Mouse (Mus musculus) spleen, postnatal 0 days (tissue): Measurements from ENCODE around the gene Gm26558. TPM values are rescaled to one million over a fixed set of nuclear protein-coding genes. Genes with fewer than 3 reads are reported as not detected.

Experiments
- polyA plus RNA-seq: library from polyadenylated mRNA; unstranded; fragments of >200 nt; fragmentation: Nextera tagmentation; extraction: Ambion mirVana; gene quantifications from 2 replicates; pipeline ENCODE4 v1.2.1, GENCODE M21; 2015

Gene Gm26558
- polyA plus RNA-seq, result 2.3 and 2.8 TPM in 2 replicates

DNA sequence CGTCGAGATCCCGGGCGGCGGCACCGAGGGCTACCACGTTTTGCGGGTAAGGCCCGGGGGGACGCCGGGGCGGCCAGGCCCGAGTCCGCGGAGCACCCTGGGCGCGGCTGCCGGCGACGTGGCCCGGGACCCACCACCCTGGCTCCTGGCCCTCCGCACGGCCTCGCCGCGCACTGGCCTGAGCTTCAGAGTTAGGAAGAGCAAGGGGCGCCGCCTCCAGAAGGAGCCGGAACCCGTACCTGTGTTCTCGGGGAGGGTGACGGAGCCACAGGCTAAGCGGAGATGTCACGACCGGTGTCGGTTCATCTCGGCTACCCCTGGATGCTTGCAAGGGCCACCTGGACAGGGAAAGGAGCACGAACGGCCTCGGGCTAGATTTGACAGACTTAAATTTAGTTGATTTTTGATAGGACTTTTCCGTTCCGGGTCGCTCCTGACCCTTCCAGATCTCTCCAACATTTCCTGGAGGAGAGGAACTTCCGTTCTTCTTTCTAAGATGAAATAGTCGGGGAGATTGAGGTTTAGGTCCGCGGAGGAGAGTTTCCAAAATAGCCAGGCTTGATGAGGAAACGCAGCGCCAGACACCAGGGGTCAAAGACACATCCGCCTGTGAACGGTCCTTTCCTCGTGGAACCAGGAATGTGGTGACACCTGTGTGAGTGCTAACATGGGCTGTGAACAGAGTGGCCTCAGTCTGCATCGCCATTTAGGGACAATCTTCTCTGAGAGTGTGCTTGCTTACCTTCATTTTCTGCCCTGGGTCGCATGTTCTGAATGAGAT lies at the start of gene Gm26558:
TSS of gene Gm26558 (minus strand) at position 394 of the 781 bp plus-strand sequence.

DNA sequence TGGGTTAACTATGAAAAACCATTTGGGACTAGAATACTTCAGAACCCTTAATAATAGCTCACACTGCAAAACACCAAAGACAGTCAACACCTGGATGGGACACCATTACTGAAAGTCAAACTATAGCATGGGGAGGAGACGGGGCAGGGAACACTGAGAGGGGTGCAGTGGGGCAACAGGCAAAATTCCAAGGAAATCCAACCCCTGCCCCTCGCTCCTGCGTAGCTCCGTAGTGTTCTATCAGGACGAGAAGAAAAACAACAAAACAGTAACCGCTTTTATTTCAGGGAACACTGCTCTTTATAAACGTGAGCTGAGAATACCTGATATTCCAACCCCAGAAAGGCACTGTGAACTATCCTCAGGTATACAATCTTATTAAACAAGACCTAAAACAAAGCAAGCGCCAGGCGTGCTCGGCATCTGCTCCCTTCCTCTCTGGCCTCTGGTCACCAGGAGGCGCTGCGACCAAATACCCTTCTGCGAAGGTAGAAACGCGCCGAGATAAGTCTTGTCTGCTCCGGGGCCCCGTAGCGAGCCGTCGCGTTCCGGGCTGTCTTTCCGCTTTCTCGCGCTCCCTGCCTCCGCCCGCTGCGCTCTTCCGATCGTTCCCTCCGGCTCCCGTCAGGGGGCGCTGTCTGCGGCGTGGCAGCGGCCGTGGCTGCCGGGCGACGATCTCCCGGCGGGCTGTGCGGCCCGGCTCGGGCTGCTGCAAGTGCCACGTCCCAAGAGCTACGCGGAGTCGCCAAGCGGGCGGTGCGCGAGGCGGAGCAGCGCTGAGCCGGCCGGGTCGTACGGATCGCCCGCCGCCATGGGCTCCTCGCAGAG lies 807 bp downstream of the Gm26558 start, which contains the start of gene Gorasp2:
TSS of gene Gorasp2 (plus strand) at position 690 of the 828 bp plus-strand sequence.

Other genes with a start within 250 kb of the Gm26558 start
- 0.07 and 0.12 TPM in 2 replicates for gene Sp5, start 187.2 kb downstream of the Gm26558 start, polyA plus RNA-seq
- gene Erich2, start 153.3 kb downstream of the Gm26558 start, polyA plus RNA-seq, result 0.27 TPM in 1 of 2 replicates, not detected in the other
- gene Gad1, start 109.0 kb downstream of the Gm26558 start, polyA plus RNA-seq, result 0.07 and 0.08 TPM in 2 replicates
- 54.5 and 59.7 TPM in 2 replicates for gene Gorasp2, start 532 bp downstream of the Gm26558 start, polyA plus RNA-seq
- 37.4 and 39.5 TPM in 2 replicates for gene Tlk1, start 163.6 kb upstream of the Gm26558 start, polyA plus RNA-seq